Mouse (Mus musculus) left cerebral cortex, postnatal 36 days (tissue): ENCODE measurements around the gene Paxip1. TPM values are rescaled to one million over a fixed set of nuclear protein-coding genes. Genes with fewer than 3 reads are reported as not detected.

Experiments used
- DNase-seq, 2 experiments: peaks; one replicate each; pipeline ENCODE4 v3.0.0; 2021 to 2022; ENCODE audit warnings: low spot score in 2 of 2, mixed read lengths in 1 of 2
- intact Hi-C: fragments of 180-260 bp; cut with DNase I; formaldehyde crosslinking; loops from one replicate; pipeline ENCODE4 v1.15.1; 2025
- total RNA-seq, 2 experiments: library from RNA; stranded (reverse); gene quantifications; 2 replicates each; pipeline ENCODE4 v1.2.3; 2021

Gene Paxip1
- total RNA-seq, 2 experiments from 2014 or later = 44.1 to 46.3 TPM

GRCm38 (mm10) chr5:27732288-27732868 lies 59.1 kb downstream of the Paxip1 start:
- DNase-seq = peak; percentile 40 to 41
- intact Hi-C loops = no loop called here

GRCm38 (mm10) chr5:27731392-27731791 lies 60.1 kb downstream of the Paxip1 start:
- DNase-seq = no peak
- intact Hi-C loops = no loop called here

GRCm38 (mm10) chr5:27730666-27731065 lies 60.8 kb downstream of the Paxip1 start:
- DNase-seq = peak in 1 of 2 experiments; percentile 34
- intact Hi-C loops = no loop called here

GRCm38 (mm10) chr5:27724460-27724859 lies 67.0 kb downstream of the Paxip1 start:
- no peak for DNase-seq
- intact Hi-C loops = no loop called here

- no peak for DNase-seq
- intact Hi-C loops = no loop called here
Observed at GRCm38 (mm10) chr5:27719311-27719710, 72.2 kb downstream of the Paxip1 start.

- intact Hi-C loops = no loop called here
- peak; percentile 48 to 62 for DNase-seq
Observed at GRCm38 (mm10) chr5:27717301-27717700, 74.2 kb downstream of the Paxip1 start.

GRCm38 (mm10) chr5:27716026-27716425 lies 75.5 kb downstream of the Paxip1 start:
- intact Hi-C loops = no loop called here
- no peak for DNase-seq

GRCm38 (mm10) chr5:27714356-27714755 lies 77.1 kb downstream of the Paxip1 start:
- intact Hi-C loops = no loop called here
- no peak for DNase-seq

GRCm38 (mm10) chr5:27711461-27712192 lies 79.9 kb downstream of the Paxip1 start:
- intact Hi-C loops = no loop called here
- DNase-seq = no peak

GRCm38 (mm10) chr5:27708209-27708608 lies 83.3 kb downstream of the Paxip1 start:
- DNase-seq = no peak
- intact Hi-C loops = no loop called here

GRCm38 (mm10) chr5:27707283-27707682 lies 84.2 kb downstream of the Paxip1 start:
- DNase-seq = no peak
- intact Hi-C loops = no loop called here

GRCm38 (mm10) chr5:27706551-27706950 lies 84.9 kb downstream of the Paxip1 start:
- no peak for DNase-seq
- intact Hi-C loops = no loop called here

GRCm38 (mm10) chr5:27705020-27705419 lies 86.5 kb downstream of the Paxip1 start:
- intact Hi-C loops = no loop called here
- no peak for DNase-seq

- DNase-seq = no peak
- intact Hi-C loops = no loop called here
Observed at GRCm38 (mm10) chr5:27702482-27702881, 89.0 kb downstream of the Paxip1 start.

Other genes with a start within 250 kb of the Paxip1 start
- 10 to 100 TPM; 12.5 to 14.1 TPM for gene Htr5a, start 50.5 kb upstream of the Paxip1 start, total RNA-seq